Mouse (Mus musculus) heart, embryonic 13.5 days (tissue): ENCODE results near the gene Zfp763. TPM values are rescaled to one million over a fixed set of nuclear protein-coding genes. Genes with fewer than 3 reads are reported as not detected.

Experiments
- ATAC-seq: fragments of 200-750 bp; cut with Nextera tagmentation; 2 replicates; pipeline ENCODE4 v1.8.0; 2017; ENCODE audit warnings: moderate TSS enrichment; ENCODE audit not compliant: insufficient number of reproducible peaks, low FRiP score, low TSS enrichment; ENCODE audit errors: extremely low read depth
- H3K27ac ChIP-seq: fragments of 300-500 bp; sonication (generic); replicated peaks from 2 replicates; pipeline ENCODE4 v1.5.1; 2015; ENCODE audit warnings: moderate library complexity, mild to moderate bottlenecking, inconsistent platforms
- H3K27me3 ChIP-seq: fragments of 300-500 bp; sonication (generic); replicated peaks from 2 replicates; pipeline ENCODE4 v1.6.1; 2015; ENCODE audit warnings: mild to moderate bottlenecking, inconsistent platforms
- H3K36me3 ChIP-seq: fragments of 300-500 bp; sonication (generic); 2 replicates; pipeline ENCODE4 v1.6.1; 2015; ENCODE audit warnings: mild to moderate bottlenecking, inconsistent platforms
- H3K4me1 ChIP-seq: fragments of 300-500 bp; sonication (generic); 2 replicates; pipeline ENCODE4 v1.6.1; 2015; ENCODE audit warnings: inconsistent platforms
- H3K4me2 ChIP-seq: fragments of 300-500 bp; sonication (generic); 2 replicates; pipeline ENCODE4 v1.6.1; 2015; ENCODE audit warnings: inconsistent platforms, mild to moderate bottlenecking, moderate library complexity
- H3K4me3 ChIP-seq: fragments of 300-500 bp; sonication (generic); 2 replicates; pipeline ENCODE4 v1.5.1; 2015; ENCODE audit warnings: moderate library complexity, mild to moderate bottlenecking, inconsistent platforms
- H3K9ac ChIP-seq: fragments of 300-500 bp; sonication (generic); 2 replicates; pipeline ENCODE4 v1.6.1; 2015; ENCODE audit warnings: inconsistent platforms, mild to moderate bottlenecking, moderate library complexity
- H3K9me3 ChIP-seq: fragments of 300-500 bp; sonication (generic); 2 replicates; pipeline ENCODE4 v1.6.1; 2016; ENCODE audit warnings: inconsistent platforms
- WGBS: fragments of 180-500 bp; shearing (Covaris S2); methylation state at CpG from one replicate; pipeline ENCODE4 v1.1.7; 2015; ENCODE audit warnings: mixed read lengths; 5-methylcytosine and 5-hydroxymethylcytosine counted together
- polyA plus RNA-seq: library from polyadenylated mRNA; unstranded; fragments of >200 nt; fragmentation: Nextera tagmentation; extraction: Ambion mirVana; gene quantifications from 2 replicates; pipeline ENCODE4 v1.2.1, GENCODE M21; 2015

Zfp763 gene
- polyA plus RNA-seq, 1 experiment from 2014 or later, result 5.5 TPM

- no peak overlapping the region for H3K4me3 ChIP-seq
- 61% methylated on average over 4 of the region's 4 CpGs for WGBS
- no peaks in the 10 kb centered on the region for H3K9me3 ChIP-seq
- H3K27ac ChIP-seq, result no peak overlapping the region
- 0 out of 2 replicates have a peak, but pooled peaks cover 2% of the 10 kb centered on the region for H3K36me3 ChIP-seq
- H3K4me1 ChIP-seq, result no peaks in the 10 kb centered on the region
- ATAC-seq, result no peak
- no peak overlapping the region for H3K4me2 ChIP-seq
- H3K9ac ChIP-seq, result no peak overlapping the region
- H3K27me3 ChIP-seq, result no peaks in the 10 kb centered on the region
These were observed 46.9 kb downstream of the Zfp763 start for GRCm38 (mm10) chr17:32986301-32986700.

- Histone ChIP-seq H3K27ac (no peak overlapping the region), H3K9me3 (no peaks in the 10 kb centered on the region), H3K4me2 (no peak overlapping the region), H3K36me3 (peaks cover 41% of the 10 kb centered on the region), H3K27me3 (no peaks in the 10 kb centered on the region), H3K9ac (no peak overlapping the region), H3K4me3 (no peak overlapping the region), H3K4me1 (no peaks in the 10 kb centered on the region)
- 66% methylated on average over 4 of the region's 4 CpGs for WGBS
- ATAC-seq, result no peak
These were observed 51.8 kb downstream of the Zfp763 start for GRCm38 (mm10) chr17:32981361-32981760.

Other genes starting within 250 kb of the Zfp763 start
- gene Zfp871, start 245.1 kb downstream of the Zfp763 start, polyA plus RNA-seq, result 12.1 and 17.3 TPM in 2 replicates
- gene Zfp811, start 223.5 kb downstream of the Zfp763 start, polyA plus RNA-seq, result 1.2 and 1.3 TPM in 2 replicates
- gene Zfp799, start 203.1 kb downstream of the Zfp763 start, polyA plus RNA-seq, result 7.8 and 8.1 TPM in 2 replicates
- 4.3 and 4.8 TPM in 2 replicates for gene Zfp870, start 141.8 kb downstream of the Zfp763 start, polyA plus RNA-seq
- not detected in 2 replicates for gene Cyp4f14, start 116.1 kb downstream of the Zfp763 start, polyA plus RNA-seq
- gene Cyp4f13, start 86.0 kb downstream of the Zfp763 start, polyA plus RNA-seq, result 6.9 and 9.1 TPM in 2 replicates
- 5.9 and 6.2 TPM in 2 replicates for gene Zfp472, start 67.6 kb downstream of the Zfp763 start, polyA plus RNA-seq
- 7.0 and 7.7 TPM in 2 replicates for gene Zfp952, start 40.3 kb downstream of the Zfp763 start, polyA plus RNA-seq
- gene 4921501E09Rik, start 34.7 kb upstream of the Zfp763 start, polyA plus RNA-seq, result not detected in 2 replicates
- gene Zfp563, start 55.9 kb upstream of the Zfp763 start, polyA plus RNA-seq, result 4.6 and 4.9 TPM in 2 replicates
- 0.10 TPM in 1 of 2 replicates, not detected in the other for gene Morc2b, start 106.3 kb upstream of the Zfp763 start, polyA plus RNA-seq
- gene Olfr55, start 135.0 kb upstream of the Zfp763 start, polyA plus RNA-seq, result not detected in 2 replicates
- not detected in 2 replicates for gene Olfr239, start 157.9 kb upstream of the Zfp763 start, polyA plus RNA-seq
- gene Olfr1564, start 188.3 kb upstream of the Zfp763 start, polyA plus RNA-seq, result 0.04 TPM in 1 of 2 replicates, not detected in the other
- gene Zfp955a, start 221.7 kb upstream of the Zfp763 start, polyA plus RNA-seq, result 11.8 and 12.2 TPM in 2 replicates
- 0.05 TPM in 1 of 2 replicates, not detected in the other for gene Olfr63, start 231.3 kb upstream of the Zfp763 start, polyA plus RNA-seq